ENCODE assay signal across 19 mouse cellular contexts in genomic region chr2:168042019-168042418, GRCm38 (mm10). TPM values are rescaled to one million over a fixed set of nuclear protein-coding genes. Genes with fewer than 3 reads are reported as not detected.
DNase-seq lines count a peak whose midpoint lies in the region; ATAC-seq lines count a peak whose summit lies in the region.
"Had no signal": no experiment of that assay in that cellular context is flagged by ENCODE, and none has a peak within 500 bp of the region (broad histone marks: within the 10 kb centered on the region; RNA-seq: fewer than 3 reads in every experiment).

No protein-coding gene starts in this region.

- peaks cover 12% of the 10 kb centered on the region; the same call in 1 of the 2 replicates for H3K4me1 ChIP-seq in hindbrain, embryonic 15.5 days (replicated peaks)
- H3K4me1 ChIP-seq in hindbrain, embryonic 12.5 days = peaks cover 9% of the 10 kb centered on the region; the same call in 1 of the 2 replicates

- no peak overlapping the region for H3K4me2 ChIP-seq in hindbrain, embryonic 15.5 days
- no peak overlapping the region for H3K4me2 ChIP-seq in hindbrain, embryonic 12.5 days (replicated peaks)
- H3K4me2 ChIP-seq: embryonic facial prominence, embryonic 13.5 days; limb, embryonic 12.5 days; liver, embryonic 12.5 days; midbrain, embryonic 12.5 days had no signal

- intact Hi-C loops in heart, postnatal 36 days (cut with DNase I) = no loop called here

- no peaks in the 10 kb centered on the region; the same call in 1 of the 2 replicates for H3K27me3 ChIP-seq in hindbrain, embryonic 15.5 days
- no peaks in the 10 kb centered on the region for H3K27me3 ChIP-seq in hindbrain, embryonic 12.5 days
- H3K27me3 ChIP-seq: embryonic facial prominence, embryonic 13.5 days; liver, embryonic 12.5 days had no signal

- no peaks in the 10 kb centered on the region for H3K9me3 ChIP-seq in hindbrain, embryonic 15.5 days
- H3K9me3 ChIP-seq in hindbrain, embryonic 12.5 days (replicated peaks) = no peaks in the 10 kb centered on the region; the same call in 1 of the 2 replicates
- H3K9me3 ChIP-seq: heart, embryonic 10.5 days; limb, embryonic 12.5 days; liver, embryonic 12.5 days; midbrain, embryonic 12.5 days had no signal

- no peak overlapping the region for H3K4me3 ChIP-seq in hindbrain, embryonic 15.5 days
- H3K4me3 ChIP-seq in hindbrain, embryonic 12.5 days = no peak overlapping the region
- H3K4me3 ChIP-seq: embryonic facial prominence, embryonic 13.5 days; heart, embryonic 10.5 days; limb, embryonic 12.5 days; liver, embryonic 12.5 days; midbrain, embryonic 12.5 days had no signal

- DNase-seq in retina, postnatal 1 day = peak; percentile 37
- DNase-seq in retina, embryonic 14.5 days (ENCODE audit: low spot score) = no peak
- DNase-seq in cerebellum, postnatal 10 days = peak; percentile 76 to 80
- no peak for DNase-seq in embryo, embryonic 10 days (ENCODE audit: low spot score)
- DNase-seq in heart, postnatal 36 days = no peak
- DNase-seq: kidney, adult 2 months; kidney, postnatal 10 days; layer of hippocampus, adult 9-11 months; lung, adult 2 months; lung, postnatal 4 days; thymus, postnatal 14 days had no signal

- no peak overlapping the region for H3K9ac ChIP-seq in hindbrain, embryonic 15.5 days
- H3K9ac ChIP-seq in hindbrain, embryonic 12.5 days = no peak overlapping the region
- H3K9ac ChIP-seq: embryonic facial prominence, embryonic 13.5 days; limb, embryonic 12.5 days; liver, embryonic 12.5 days; midbrain, embryonic 12.5 days had no signal

- 0 out of 2 replicates have a peak overlapping the region, but pooled peaks have one; percentile 14 for H3K27ac ChIP-seq in hindbrain, embryonic 15.5 days (replicated peaks)
- H3K27ac ChIP-seq in hindbrain, embryonic 12.5 days = no peak overlapping the region
- H3K27ac ChIP-seq: embryonic facial prominence, embryonic 13.5 days; heart, embryonic 10.5 days; limb, embryonic 12.5 days; liver, embryonic 12.5 days; midbrain, embryonic 12.5 days had no signal

- 41% methylated on average over 6 of the region's 6 CpGs for WGBS in hindbrain, embryonic 15.5 days
- WGBS in hindbrain, embryonic 12.5 days = 67% methylated on average over 6 of the region's 6 CpGs

- peak; percentile 74 for ATAC-seq in hindbrain, embryonic 15.5 days (ENCODE audit: low FRiP score, low read depth)
- ATAC-seq in hindbrain, embryonic 12.5 days (ENCODE audit: low FRiP score) = no peak
- ATAC-seq: inflammation-experienced regulatory T-cells, adult 6 months; liver, embryonic 12.5 days had no signal

- no peaks in the 10 kb centered on the region for H3K36me3 ChIP-seq in hindbrain, embryonic 15.5 days
- no peaks in the 10 kb centered on the region for H3K36me3 ChIP-seq in hindbrain, embryonic 12.5 days
- H3K36me3 ChIP-seq: embryonic facial prominence, embryonic 13.5 days; heart, embryonic 10.5 days; limb, embryonic 12.5 days; liver, embryonic 12.5 days; midbrain, embryonic 12.5 days had no signal

RNA-seq across cellular contexts. Expression of gene Ripor3, which starts 31.6 kb away (rescaled TPM):
- 0.32 and 0.45 TPM in 2 replicates for polyA plus RNA-seq in hindbrain, embryonic 15.5 days (2015; fragmentation: Nextera tagmentation; extraction: Ambion mirVana)
- 1.1 and 1.3 TPM in 2 replicates for polyA plus RNA-seq in hindbrain, embryonic 12.5 days (2016; fragmentation: Nextera tagmentation; extraction: Ambion mirVana)
- total RNA-seq in heart, postnatal 36 days (2021) = under 1 TPM; 0.36 to 0.79 TPM

RNA-seq across cellular contexts. Expression of gene Pard6b, which starts 38.8 kb away (rescaled TPM):
- 5.8 and 7.2 TPM in 2 replicates for polyA plus RNA-seq in hindbrain, embryonic 15.5 days (2015; fragmentation: Nextera tagmentation; extraction: Ambion mirVana)
- 9.6 and 10.9 TPM in 2 replicates for polyA plus RNA-seq in hindbrain, embryonic 12.5 days (2016; fragmentation: Nextera tagmentation; extraction: Ambion mirVana)
- 1 to 10 TPM; 2.7 to 3.1 TPM for total RNA-seq in heart, postnatal 36 days (2021)

Comparison
In these comparisons a context has a peak if more than half of its experiments do, and no peak if none do; other contexts are left out.
1. DNase-seq: peak in retina, postnatal 1 day (single experiment) and cerebellum, postnatal 10 days (2 of 2); none in retina, embryonic 14.5 days (single experiment), embryo, embryonic 10 days (single experiment) and heart, postnatal 36 days (0 of 2).